Mouse (Mus musculus): ENCODE measurements around the gene Gm20920. TPM values are rescaled to one million over a fixed set of nuclear protein-coding genes. Genes with fewer than 3 reads are reported as not detected.

The Gm20920 gene
- polyA plus RNA-seq (2017; shearing (Covaris generic)), result not detected

GRCm38 (mm10) chrY:51851820-51852219 is at the start of gene Gm20920:
Gene Gm20920 (plus strand): TSS chrY:51852120.

